Mouse (Mus musculus) gastrocnemius, postnatal 10 days (tissue): Measurements from ENCODE around the gene Zfyve26. TPM values are rescaled to one million over a fixed set of nuclear protein-coding genes. Genes with fewer than 3 reads are reported as not detected.

Source experiments
- total RNA-seq, 2 experiments: library from RNA; stranded (reverse); gene quantifications; 2 replicates each; pipeline ENCODE4 v1.2.3; 2021

Zfyve26 gene
- total RNA-seq, 2 experiments from 2014 or later: 14.2 to 15.0 TPM

Other genes with a start within 250 kb of the Zfyve26 start
- 1 to 10 TPM; 2.8 to 3.1 TPM for gene Pigh, start 206.7 kb downstream of the Zfyve26 start, total RNA-seq
- not detected for gene Arg2, start 165.5 kb downstream of the Zfyve26 start, total RNA-seq
- gene Vti1b, start 123.6 kb downstream of the Zfyve26 start, total RNA-seq: 10 to 100 TPM; 50.3 to 60.1 TPM
- gene Rdh11, start 104.0 kb downstream of the Zfyve26 start, total RNA-seq: 1 to 10 TPM; 4.5 to 4.7 TPM
- under 1 TPM; 0.35 to 0.41 TPM for gene Rdh12, start 87.4 kb downstream of the Zfyve26 start, total RNA-seq
- gene Rad51b, start 978 bp upstream of the Zfyve26 start, total RNA-seq: 1 to 10 TPM in 1 of 2 experiments, under 1 TPM in 1; 0.63 to 1.7 TPM